Mouse (Mus musculus) left cerebral cortex, adult 2 months (tissue): ENCODE measurements around the gene Gm10256. TPM values are rescaled to one million over a fixed set of nuclear protein-coding genes. Genes with fewer than 3 reads are reported as not detected.
"Not testable (repeated sequence)": the region's sequence is repeated elsewhere in the genome, so short reads cannot be mapped to it uniquely, and the experiment has no call there.

Experiments
- DNase-seq, 2 experiments: peaks; one replicate each; pipeline ENCODE4 v3.0.0; 2021 to 2022; ENCODE audit warnings: low spot score in 2 of 2, mixed read lengths in 1 of 2; ENCODE audit errors: extremely low spot score in 1 of 2
- H3K27ac ChIP-seq: fragments of 200-600 bp; 2 replicates; pipeline ENCODE4 v1.8.1; 2022
- H3K4me3 ChIP-seq: fragments of 200-600 bp; 2 replicates; pipeline ENCODE4 v1.8.1; 2022
- intact Hi-C: fragments of 180-260 bp; cut with DNase I; formaldehyde crosslinking; loops from one replicate; pipeline ENCODE4 v1.15.1; 2025
- long read RNA-seq, 2 experiments: library from polyadenylated mRNA; stranded (forward); transcript quantifications; one replicate each; pipeline ENCODE4 v2.0.0; 2021; ENCODE audit warnings: borderline mapping rate in 2 of 2
- total RNA-seq, 2 experiments: library from RNA; stranded (reverse); gene quantifications; 2 replicates each; pipeline ENCODE4 v1.2.3; 2021

Gm10256 gene
- total RNA-seq = not detected
- long read RNA-seq, experiment 1 = 0 reads
- long read RNA-seq, experiment 2 = 0 reads

- DNase-seq, intact Hi-C loops, H3K27ac ChIP-seq, H3K4me3 ChIP-seq: not testable (repeated sequence)
These were observed at the start of gene Gm10256, which contains the start of gene Rbmy for GRCm38 (mm10) chrY:2830380-2830779. Gene Gm10256 (plus strand): TSS chrY:2830699. Gene Rbmy (plus strand): TSS chrY:2830680.

GRCm38 (mm10) chrY:2796105-2796504, 34.4 kb upstream of the Gm10256 start, which contains the start of gene Gm4064:
Gene Gm4064 (minus strand): TSS chrY:2796205.
- H3K27ac ChIP-seq, DNase-seq, H3K4me3 ChIP-seq, intact Hi-C loops: not testable (repeated sequence)

GRCm38 (mm10) chrY:2900689-2901088, 70.2 kb downstream of the Gm10256 start, which contains the start of gene Gm10352:
Gene Gm10352 (plus strand): TSS chrY:2900989.
- intact Hi-C loops, H3K27ac ChIP-seq, DNase-seq, H3K4me3 ChIP-seq: not testable (repeated sequence)

Other genes starting within 250 kb of the Gm10256 start
- gene H2al2c, start 231.6 kb upstream of the Gm10256 start, total RNA-seq = not detected
- gene Sry, start 167.0 kb upstream of the Gm10256 start, total RNA-seq = not detected
- not detected for gene H2al2b, start 110.0 kb upstream of the Gm10256 start, total RNA-seq
- gene Gm4064, start 34.5 kb upstream of the Gm10256 start, total RNA-seq = not detected
- gene Rbmy, start within 50 bp of the Gm10256 start, total RNA-seq = not detected
- not detected for gene Gm10352, start 70.3 kb downstream of the Gm10256 start, total RNA-seq
- not detected for gene Gm29289, start 101.9 kb downstream of the Gm10256 start, total RNA-seq